Mouse (Mus musculus) lung, embryonic 16.5 days (tissue): ENCODE data around the gene Pgrmc2. TPM values are rescaled to one million over a fixed set of nuclear protein-coding genes. Genes with fewer than 3 reads are reported as not detected.

Source experiments
- ATAC-seq: fragments of 200-750 bp; cut with Nextera tagmentation; 2 replicates; pipeline ENCODE4 v1.8.0; 2017; ENCODE audit warnings: low read depth, mild to moderate bottlenecking, moderate library complexity
- H3K27ac ChIP-seq: fragments of 300-500 bp; sonication (generic); 2 replicates; pipeline ENCODE4 v1.5.1; 2014; ENCODE audit warnings: mild to moderate bottlenecking, control low read depth, low read length
- H3K27me3 ChIP-seq: fragments of 300-500 bp; sonication (generic); 2 replicates; pipeline ENCODE4 v1.6.1; 2014; ENCODE audit warnings: low read depth, low read length, mixed read lengths; ENCODE audit not compliant: control insufficient read depth, insufficient read depth
- H3K36me3 ChIP-seq: fragments of 300-500 bp; sonication (generic); 2 replicates; pipeline ENCODE4 v1.6.1; 2014; ENCODE audit warnings: low read length; ENCODE audit not compliant: control insufficient read depth, insufficient read depth
- H3K4me1 ChIP-seq: fragments of 300-500 bp; sonication (generic); replicated peaks from 2 replicates; pipeline ENCODE4 v1.6.1; 2014; ENCODE audit warnings: low read length, mixed read lengths; ENCODE audit not compliant: control insufficient read depth, insufficient read depth
- H3K4me2 ChIP-seq: fragments of 300-500 bp; sonication (generic); 2 replicates; pipeline ENCODE4 v1.6.1; 2014; ENCODE audit warnings: low read depth, low read length, control low read depth
- H3K4me3 ChIP-seq: fragments of 300-500 bp; sonication (generic); 2 replicates; pipeline ENCODE4 v1.5.1; 2014; ENCODE audit warnings: mild to moderate bottlenecking, low read length, control low read depth
- H3K9ac ChIP-seq: fragments of 300-500 bp; sonication (generic); 2 replicates; pipeline ENCODE4 v1.6.1; 2014; ENCODE audit warnings: low read length, control low read depth
- H3K9me3 ChIP-seq: fragments of 300-500 bp; sonication (generic); 2 replicates; pipeline ENCODE4 v1.6.1; 2016; ENCODE audit warnings: low read length; ENCODE audit not compliant: control insufficient read depth
- WGBS: fragments of 180-500 bp; shearing (Covaris S2); extraction: QIAGEN DNeasy Blood & Tissue Kit; methylation state at CpG from one replicate; pipeline ENCODE4 v1.1.7; 2014; 5-methylcytosine and 5-hydroxymethylcytosine counted together
- polyA plus RNA-seq: library from polyadenylated mRNA; unstranded; fragments of >200 nt; fragmentation: Nextera tagmentation; extraction: Ambion mirVana; gene quantifications from 2 replicates; pipeline ENCODE4 v1.2.1, GENCODE M21; 2015

The Pgrmc2 gene
- polyA plus RNA-seq, 1 experiment from 2014 or later: 24.8 TPM

- H3K4me1 ChIP-seq: no peaks in the 10 kb centered on the region
- WGBS: 26% methylated on average over 2 of the region's 2 CpGs
- no peak overlapping the region for H3K4me2 ChIP-seq
- no peak overlapping the region for H3K27ac ChIP-seq
- no peaks in the 10 kb centered on the region for H3K9me3 ChIP-seq
- H3K27me3 ChIP-seq: no peaks in the 10 kb centered on the region
- H3K4me3 ChIP-seq: no peak overlapping the region
- H3K9ac ChIP-seq: no peak overlapping the region
- ATAC-seq: no peak
- H3K36me3 ChIP-seq: no peaks in the 10 kb centered on the region
Measured at GRCm38 (mm10) chr3:41100157-41100556, 17.3 kb upstream of the Pgrmc2 start.

- Histone ChIP-seq H3K4me1 (no peaks in the 10 kb centered on the region), H3K36me3 (no peaks in the 10 kb centered on the region), H3K4me3 (no peak overlapping the region), H3K27me3 (no peaks in the 10 kb centered on the region), H3K4me2 (no peak overlapping the region), H3K27ac (no peak overlapping the region), H3K9ac (no peak overlapping the region), H3K9me3 (no peaks in the 10 kb centered on the region)
- ATAC-seq: no peak
- WGBS: 79% methylated on average over 1 of the region's 1 CpGs
Measured at GRCm38 (mm10) chr3:41099672-41100071, 16.8 kb upstream of the Pgrmc2 start.

- Histone ChIP-seq H3K9ac (no peak overlapping the region), H3K27ac (no peak overlapping the region), H3K4me2 (no peak overlapping the region), H3K4me1 (no peaks in the 10 kb centered on the region), H3K4me3 (no peak overlapping the region), H3K36me3 (no peaks in the 10 kb centered on the region), H3K27me3 (no peaks in the 10 kb centered on the region), H3K9me3 (no peaks in the 10 kb centered on the region)
- no peak for ATAC-seq
- WGBS: 84% methylated on average over 2 of the region's 2 CpGs
Measured at GRCm38 (mm10) chr3:41093210-41093609, 10.4 kb upstream of the Pgrmc2 start.

- Histone ChIP-seq H3K9ac (no peak overlapping the region), H3K9me3 (no peaks in the 10 kb centered on the region), H3K27ac (no peak overlapping the region), H3K4me2 (no peak overlapping the region), H3K4me3 (no peak overlapping the region), H3K4me1 (no peaks in the 10 kb centered on the region), H3K36me3 (no peaks in the 10 kb centered on the region), H3K27me3 (no peaks in the 10 kb centered on the region)
- no peak for ATAC-seq
- WGBS: 64% methylated on average over 4 of the region's 4 CpGs
Measured at GRCm38 (mm10) chr3:41092311-41092710, 9.5 kb upstream of the Pgrmc2 start.

- Histone ChIP-seq H3K36me3 (no peaks in the 10 kb centered on the region), H3K9ac (no peak overlapping the region), H3K4me3 (no peak overlapping the region), H3K4me1 (no peaks in the 10 kb centered on the region), H3K4me2 (no peak overlapping the region), H3K27ac (no peak overlapping the region), H3K27me3 (no peaks in the 10 kb centered on the region), H3K9me3 (no peaks in the 10 kb centered on the region)
- 58% methylated on average over 2 of the region's 2 CpGs for WGBS
- ATAC-seq: no peak
Measured at GRCm38 (mm10) chr3:41090839-41091238, 8.0 kb upstream of the Pgrmc2 start.

GRCm38 (mm10) chr3:41087071-41087470 is 4.2 kb upstream of the Pgrmc2 start:
- H3K9ac ChIP-seq: no peak overlapping the region
- H3K27me3 ChIP-seq: no peaks in the 10 kb centered on the region
- no peak overlapping the region for H3K27ac ChIP-seq
- no peaks in the 10 kb centered on the region for H3K9me3 ChIP-seq
- no peak overlapping the region for H3K4me2 ChIP-seq
- no peaks in the 10 kb centered on the region for H3K4me1 ChIP-seq
- H3K4me3 ChIP-seq: no peak overlapping the region
- ATAC-seq: no peak
- no peaks in the 10 kb centered on the region for H3K36me3 ChIP-seq

GRCm38 (mm10) chr3:41084421-41084820 is 1.6 kb upstream of the Pgrmc2 start:
- Histone ChIP-seq H3K27ac (no peak overlapping the region), H3K4me1 (peaks cover 9% of the 10 kb centered on the region), H3K4me2 (no peak overlapping the region), H3K9ac (no peak overlapping the region), H3K36me3 (no peaks in the 10 kb centered on the region), H3K27me3 (no peaks in the 10 kb centered on the region), H3K4me3 (no peak overlapping the region), H3K9me3 (no peaks in the 10 kb centered on the region)
- no peak for ATAC-seq
- 75% methylated on average over 5 of the region's 5 CpGs for WGBS

- no peaks in the 10 kb centered on the region for H3K36me3 ChIP-seq
- WGBS: 0% methylated on average over 6 of the region's 6 CpGs
Measured at GRCm38 (mm10) chr3:41083790-41084112, 905 bp upstream of the Pgrmc2 start.

GRCm38 (mm10) chr3:41082520-41082884 is 344 bp downstream of the Pgrmc2 start:
- under 1% methylated on average over 39 of the region's 43 CpGs for WGBS
- no peaks in the 10 kb centered on the region for H3K36me3 ChIP-seq

More at GRCm38 (mm10) chr3:41083790-41084112, 905 bp upstream of the Pgrmc2 start:
- Histone ChIP-seq H3K27me3 (no peaks in the 10 kb centered on the region), H3K4me3 (peak overlapping the region; percentile 88), H3K4me1 (peaks cover 9% of the 10 kb centered on the region), H3K27ac (peak overlapping the region; percentile 87), H3K9ac (peak overlapping the region; percentile 85), H3K4me2 (peak overlapping the region; percentile 86), H3K9me3 (no peaks in the 10 kb centered on the region)
- peak; percentile 7 for ATAC-seq

More at GRCm38 (mm10) chr3:41082520-41082884, 344 bp downstream of the Pgrmc2 start:
- H3K27me3 ChIP-seq: no peaks in the 10 kb centered on the region
- peak overlapping the region; percentile 83 for H3K9ac ChIP-seq
- H3K4me3 ChIP-seq: peak overlapping the region; percentile 88
- H3K4me1 ChIP-seq: peaks cover 9% of the 10 kb centered on the region
- peak overlapping the region; percentile 71 for H3K27ac ChIP-seq
- H3K4me2 ChIP-seq: peak overlapping the region; percentile 92
- ATAC-seq: peak; percentile 41
- no peaks in the 10 kb centered on the region for H3K9me3 ChIP-seq
